Mouse (Mus musculus): ENCODE measurements at regions not wholly inside any gene's neighbourhood (a gene's known extent, or its start where the extent isn't known, plus 50 kb on each side); places are given as distances from the start of the nearest gene placed in this dataset.

DNA sequence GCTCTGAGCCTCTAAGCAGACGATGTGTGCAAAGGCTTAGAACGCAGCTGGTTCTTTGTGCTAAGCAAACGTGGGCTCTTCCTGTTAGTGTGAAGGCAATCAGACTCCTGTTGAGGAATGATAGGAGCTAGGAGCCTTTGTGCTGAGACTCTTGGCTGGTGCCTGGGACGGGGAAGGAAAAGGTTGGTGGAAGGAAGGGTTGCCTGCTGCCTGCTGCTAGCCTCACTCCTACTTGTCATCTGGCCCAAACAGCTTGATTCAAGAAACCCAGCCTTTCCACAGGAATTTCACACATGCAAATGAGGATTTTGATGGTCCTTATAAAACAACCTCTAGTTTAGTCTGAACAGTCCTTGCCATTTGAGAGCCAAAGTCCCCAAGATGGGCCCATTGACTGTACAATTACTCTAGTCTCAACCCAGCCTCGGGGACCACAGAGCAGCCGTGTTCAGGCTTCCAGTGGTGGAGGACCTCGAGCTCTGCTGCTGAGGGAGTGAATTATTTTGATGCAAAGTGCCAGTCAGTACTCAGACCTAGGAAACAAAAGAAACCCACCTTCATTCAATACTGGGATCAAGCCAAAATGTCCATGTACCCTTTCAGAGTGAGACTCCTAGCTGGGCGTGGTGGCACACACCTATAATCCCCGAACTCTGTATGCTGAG is 211.5 kb upstream of the Srek1ip1 start:
- Histone ChIP-seq H3K27me3 (no peaks in the 10 kb centered on the region), H3K4me3 (replicated peaks) (no peak overlapping the region), H3K4me2 (no peak overlapping the region), H3K4me1 (no peaks in the 10 kb centered on the region), H3K9ac (no peak overlapping the region), H3K9me3 (no peaks in the 10 kb centered on the region), H3K27ac (no peak overlapping the region), H3K36me3 (replicated peaks) (no peaks in the 10 kb centered on the region)
- 61% methylated on average over 9 of the region's 9 CpGs for WGBS
- ATAC-seq (ENCODE audit: low FRiP score), result no peak
